Mouse (Mus musculus): Measurements from ENCODE around the gene Satb2.

DNA sequence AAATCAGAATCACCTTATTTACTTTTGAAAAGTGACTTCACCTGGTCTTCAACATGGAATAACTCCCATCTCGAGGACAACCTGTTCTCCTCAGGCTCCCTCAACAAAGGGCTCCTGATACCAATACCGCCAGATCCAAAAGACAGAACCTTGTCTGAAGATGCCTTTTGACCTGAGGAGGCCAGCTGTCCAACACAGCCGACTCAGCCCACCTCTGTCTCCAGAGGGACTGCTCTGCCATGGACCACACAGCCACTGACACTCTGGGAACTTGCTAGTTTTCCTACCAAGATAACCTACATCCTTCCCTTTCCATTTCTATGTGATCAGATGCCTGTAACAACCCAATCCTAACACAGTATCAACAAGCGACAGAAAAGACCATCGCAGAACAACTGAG lies 19.5 kb downstream of the Satb2 start:
- TF ChIP-seq CTCF (IDR thresholded peaks at IDR 0.05; ENCODE audit: low read depth, low read length) (no peak), POLR2A (IDR thresholded peaks at IDR 0.05; ENCODE audit: borderline replicate concordance, low read depth, low read length) (no peak)

All from bone marrow macrophage, adult 2 months (primary cell).